Mouse (Mus musculus): ENCODE data around the gene Gm10334. TPM values are rescaled to one million over a fixed set of nuclear protein-coding genes. Genes with fewer than 3 reads are reported as not detected.
"Not testable (repeated sequence)": the region's sequence is repeated elsewhere in the genome, so short reads cannot be mapped to it uniquely, and the experiment has no call there.

The Gm10334 gene
- total RNA-seq (2021), result not detected
- long read RNA-seq, experiment 1, result 0 reads
- long read RNA-seq, experiment 2, result 0 reads

GRCm38 (mm10) chr6:41446045-41446444 lies at the start of gene Gm10334:
Gene Gm10334 (minus strand): TSS chr6:41446145.
- DNase-seq, result not testable (repeated sequence)

- DNase-seq, result not testable (repeated sequence)
Measured at GRCm38 (mm10) chr6:41458632-41459031, 12.7 kb upstream of the Gm10334 start, which contains the start of gene Prss1. Gene Prss1 (plus strand): TSS chr6:41458932.

GRCm38 (mm10) chr6:41442261-41442660 lies 3.7 kb downstream of the Gm10334 start:
- DNase-seq, result not testable (repeated sequence)

Other genes with a start within 250 kb of the Gm10334 start
- gene Try4, start 143.9 kb downstream of the Gm10334 start, total RNA-seq (2021), result not detected
- not detected for gene Try5, start 129.3 kb downstream of the Gm10334 start, total RNA-seq (2021)
- not detected for gene Try10, start 92.0 kb downstream of the Gm10334 start, total RNA-seq (2021)
- gene Prss3, start 68.5 kb downstream of the Gm10334 start, total RNA-seq (2021), result not detected
- not detected for gene Gm5771, start 53.8 kb downstream of the Gm10334 start, total RNA-seq (2021)
- gene Prss1, start 12.8 kb upstream of the Gm10334 start, total RNA-seq (2021), result not detected
- gene Prss2, start 75.6 kb upstream of the Gm10334 start, total RNA-seq (2021), result not detected
- gene Ephb6, start 159.3 kb upstream of the Gm10334 start, total RNA-seq (2021), result 1 to 10 TPM; 2.2 to 4.7 TPM
- not detected for gene Trpv6, start 190.3 kb upstream of the Gm10334 start, total RNA-seq (2021)
- gene Trpv5, start 234.6 kb upstream of the Gm10334 start, total RNA-seq (2021), result not detected
- not detected for gene Llcfc1, start 238.3 kb upstream of the Gm10334 start, total RNA-seq (2021)

Measured in gastrocnemius, postnatal 10 days (tissue).